Mouse (Mus musculus) kidney, postnatal 25 days (tissue): Measurements from ENCODE around the gene Cdk5rap2.

Experiments used
- DNase-seq, 2 experiments: peaks; one replicate each; pipeline ENCODE4 v3.0.0; 2021; ENCODE audit warnings: mixed read lengths in 2 of 2

The Cdk5rap2 gene

GRCm38 (mm10) chr4:70409994-70410721 lies at the start of gene Cdk5rap2:
TSS of gene Cdk5rap2 (minus strand) at chr4:70410443.
- DNase-seq, result peak; percentile 96 to 98

GRCm38 (mm10) chr4:70452161-70452560 lies 41.9 kb upstream of the Cdk5rap2 start:
- DNase-seq, result no peak

GRCm38 (mm10) chr4:70451750-70452149 lies 41.5 kb upstream of the Cdk5rap2 start:
- peak in 1 of 2 experiments; percentile 53 for DNase-seq

- DNase-seq, result peak in 1 of 2 experiments; percentile 2
Measured at GRCm38 (mm10) chr4:70449668-70450067, 39.4 kb upstream of the Cdk5rap2 start.

- DNase-seq, result no peak
Measured at GRCm38 (mm10) chr4:70446774-70447173, 36.5 kb upstream of the Cdk5rap2 start.

- DNase-seq, result no peak
Measured at GRCm38 (mm10) chr4:70420202-70420601, 10.0 kb upstream of the Cdk5rap2 start.

GRCm38 (mm10) chr4:70412126-70412525 lies 1.9 kb upstream of the Cdk5rap2 start:
- DNase-seq, result no peak

- DNase-seq, result no peak
Measured at GRCm38 (mm10) chr4:70409456-70409855, 787 bp downstream of the Cdk5rap2 start.

GRCm38 (mm10) chr4:70402109-70402819 lies 8.0 kb downstream of the Cdk5rap2 start:
- DNase-seq, result no peak

- DNase-seq, result no peak
Measured at GRCm38 (mm10) chr4:70399476-70399875, 10.8 kb downstream of the Cdk5rap2 start.

GRCm38 (mm10) chr4:70399074-70399473 lies 11.2 kb downstream of the Cdk5rap2 start:
- DNase-seq, result no peak

- no peak for DNase-seq
Measured at GRCm38 (mm10) chr4:70398088-70398487, 12.2 kb downstream of the Cdk5rap2 start.

GRCm38 (mm10) chr4:70396701-70397100 lies 13.5 kb downstream of the Cdk5rap2 start:
- no peak for DNase-seq

- no peak for DNase-seq
Measured at GRCm38 (mm10) chr4:70394736-70395135, 15.5 kb downstream of the Cdk5rap2 start.

- DNase-seq, result no peak
Measured at GRCm38 (mm10) chr4:70391760-70392372, 18.4 kb downstream of the Cdk5rap2 start.

- DNase-seq, result no peak
Measured at GRCm38 (mm10) chr4:70391073-70391472, 19.2 kb downstream of the Cdk5rap2 start.

- no peak for DNase-seq
Measured at GRCm38 (mm10) chr4:70386206-70386605, 24.0 kb downstream of the Cdk5rap2 start.

- no peak for DNase-seq
Measured at GRCm38 (mm10) chr4:70377359-70377758, 32.9 kb downstream of the Cdk5rap2 start.

- DNase-seq, result no peak
Measured at GRCm38 (mm10) chr4:70365061-70365858, 45.0 kb downstream of the Cdk5rap2 start.

- DNase-seq, result no peak
Measured at GRCm38 (mm10) chr4:70361366-70361765, 48.9 kb downstream of the Cdk5rap2 start.

- peak; percentile 46 to 50 for DNase-seq
Measured at GRCm38 (mm10) chr4:70355659-70356350, 54.4 kb downstream of the Cdk5rap2 start.

GRCm38 (mm10) chr4:70354448-70354847 lies 55.8 kb downstream of the Cdk5rap2 start:
- no peak for DNase-seq
